Mouse (Mus musculus) cerebellum, postnatal 25 days (tissue): ENCODE data around the gene Gpx2.

Source experiments
- DNase-seq, 2 experiments: peaks; one replicate each; pipeline ENCODE4 v3.0.0; 2021; ENCODE audit warnings: mixed read lengths in 2 of 2

The Gpx2 gene

GRCm38 (mm10) chr12:76750866-76751459 is 44.4 kb downstream of the Gpx2 start:
- peak; percentile 51 to 61 for DNase-seq
